Mouse (Mus musculus) brown adipose tissue, adult 24 weeks (tissue): ENCODE data around the gene Zfp609. TPM values are rescaled to one million over a fixed set of nuclear protein-coding genes. Genes with fewer than 3 reads are reported as not detected.

Experiments used
- H3K27ac ChIP-seq: fragments of 200-500 bp; replicated peaks from 2 replicates; pipeline ENCODE4 v1.5.1; 2012; ENCODE audit warnings: low read depth, mild to moderate bottlenecking, low read length
- H3K4me1 ChIP-seq: fragments of 200-500 bp; 2 replicates; pipeline ENCODE4 v1.6.1; 2012; ENCODE audit warnings: low read length, mixed read lengths; ENCODE audit not compliant: control insufficient read depth, insufficient read depth, insufficient read length
- H3K4me3 ChIP-seq: fragments of 200-500 bp; 2 replicates; pipeline ENCODE4 v1.5.1; 2012; ENCODE audit warnings: low read depth, mild to moderate bottlenecking, low read length, moderate library complexity; ENCODE audit not compliant: insufficient read depth
- polyA plus RNA-seq: library from polyadenylated mRNA; stranded (reverse); fragments of >200 nt; gene quantifications from 2 replicates; pipeline ENCODE4 v1.2.4, GENCODE M21; 2012; ENCODE audit not compliant: missing spikeins, insufficient read depth, insufficient read length

Gene Zfp609
- polyA plus RNA-seq, 1 experiment: 12.2 TPM

DNA sequence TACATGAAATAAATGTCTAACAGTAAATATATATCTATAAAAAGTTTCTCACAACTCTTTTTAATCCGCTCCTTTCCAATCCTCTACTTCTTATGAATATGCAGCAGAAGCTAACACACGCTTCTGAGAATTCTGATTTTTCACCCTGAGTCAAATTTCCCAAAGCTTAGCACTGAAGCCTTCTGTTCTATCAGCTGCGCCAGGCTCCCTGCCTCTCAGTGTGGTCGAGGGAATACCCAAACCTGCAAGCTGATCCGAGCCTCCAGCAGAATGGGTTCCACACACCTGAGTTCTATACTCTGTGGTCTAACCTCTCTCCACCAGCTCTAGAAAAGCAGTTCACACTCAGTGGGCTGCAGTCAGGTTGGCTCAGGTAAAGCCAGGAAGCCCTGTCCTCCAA is 68.1 kb downstream of the Zfp609 start:
- H3K27ac ChIP-seq: no peak overlapping the region
- no peak overlapping the region for H3K4me3 ChIP-seq
- peaks cover 4% of the 10 kb centered on the region; the same call in 1 of the 2 replicates for H3K4me1 ChIP-seq

DNA sequence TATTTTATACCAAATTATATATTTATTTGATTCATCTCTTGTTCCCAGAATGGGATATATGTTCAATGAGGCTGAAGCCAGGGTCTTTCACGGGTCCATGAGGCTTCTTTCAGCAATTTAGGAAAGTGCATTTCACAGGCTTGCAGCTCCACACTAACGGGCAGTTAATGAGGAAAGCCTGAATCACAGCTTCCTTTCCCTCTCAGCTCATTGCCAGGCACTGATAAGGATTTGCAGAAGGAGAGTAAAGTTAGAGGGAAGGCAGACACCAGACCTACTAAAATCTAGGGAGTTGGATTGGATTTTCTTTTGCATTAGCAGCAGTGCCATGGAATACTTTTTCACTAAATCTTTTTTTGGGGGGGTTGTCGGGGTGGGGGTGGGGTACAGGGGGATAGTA is 69.5 kb downstream of the Zfp609 start:
- H3K4me3 ChIP-seq: no peak overlapping the region
- H3K4me1 ChIP-seq: peaks cover 4% of the 10 kb centered on the region; the same call in 1 of the 2 replicates
- no peak overlapping the region for H3K27ac ChIP-seq

DNA sequence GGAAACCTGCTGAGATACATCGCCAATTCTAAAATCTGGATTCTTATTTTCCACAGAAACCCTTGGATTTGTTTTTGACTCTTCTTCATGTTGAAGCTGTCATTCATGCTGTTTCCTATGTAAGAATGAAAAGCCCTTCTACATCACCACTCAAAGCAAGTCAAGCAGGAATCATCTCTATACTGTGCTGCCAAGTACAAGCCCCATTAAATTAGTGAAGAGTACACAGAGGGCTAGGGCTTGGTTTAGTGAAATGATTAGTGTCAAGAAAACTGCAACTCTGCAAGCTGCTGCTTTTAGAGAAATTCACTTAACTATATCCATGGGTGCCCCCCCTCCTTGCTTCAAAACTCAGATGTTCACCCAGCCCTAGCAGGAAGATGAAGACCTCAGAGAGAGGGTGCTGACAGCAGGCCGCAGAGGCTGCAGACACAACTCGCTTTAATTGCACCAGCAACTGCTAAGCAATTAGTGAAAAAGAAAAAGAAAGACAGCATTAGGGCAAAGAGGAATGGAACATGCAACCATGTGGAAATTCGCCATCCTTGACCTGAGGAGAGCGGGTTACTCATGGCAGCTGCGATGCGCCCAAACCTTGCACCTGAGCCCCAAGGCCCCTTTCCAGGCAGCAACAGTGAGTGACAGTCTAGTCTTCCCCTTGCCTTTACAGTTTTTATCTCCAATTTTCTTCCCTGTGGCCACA is 71.5 kb downstream of the Zfp609 start:
- no peak overlapping the region for H3K27ac ChIP-seq
- peaks cover 4% of the 10 kb centered on the region; the same call in 1 of the 2 replicates for H3K4me1 ChIP-seq
- no peak overlapping the region for H3K4me3 ChIP-seq

DNA sequence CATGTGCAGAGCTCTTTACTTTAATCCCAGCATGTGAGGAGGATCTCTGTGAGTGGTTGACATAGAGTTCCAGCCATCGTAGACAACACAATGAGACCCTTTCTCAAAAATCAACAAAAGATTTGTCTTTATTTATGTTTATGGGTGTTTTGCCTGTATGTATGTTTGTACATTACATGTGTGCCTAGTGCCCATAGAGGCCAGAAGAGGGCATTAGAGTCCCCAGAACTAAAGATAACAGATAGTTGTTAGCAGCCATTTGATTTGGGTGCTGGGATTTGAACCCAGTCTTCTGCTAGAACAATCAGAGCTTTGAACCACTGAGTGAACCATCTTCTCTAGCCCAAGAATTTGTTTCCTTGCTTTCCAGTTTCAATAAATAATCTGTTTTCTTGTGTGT is 72.2 kb downstream of the Zfp609 start:
- Histone ChIP-seq H3K4me1 (peaks cover 4% of the 10 kb centered on the region; the same call in 1 of the 2 replicates), H3K4me3 (no peak overlapping the region), H3K27ac (no peak overlapping the region)

DNA sequence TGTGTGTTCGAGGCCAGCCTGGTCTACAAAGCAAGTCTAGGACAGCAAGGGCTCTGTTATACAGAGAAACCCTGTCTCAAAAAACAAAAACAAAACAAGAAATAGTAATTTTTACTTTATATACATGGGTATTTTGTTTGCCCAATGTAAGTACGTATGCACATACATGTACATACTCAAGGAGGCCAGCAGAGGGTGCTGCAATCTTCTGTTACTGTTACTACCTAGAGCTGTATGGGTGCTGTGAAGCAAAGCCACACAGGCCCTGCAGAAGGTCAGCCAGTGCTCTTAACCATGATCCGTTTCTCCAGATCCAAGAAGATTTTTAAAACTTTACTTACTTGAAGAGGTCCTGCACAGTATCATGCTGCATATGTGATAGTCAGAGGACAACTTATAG is 74.7 kb downstream of the Zfp609 start:
- H3K27ac ChIP-seq: no peak overlapping the region
- H3K4me3 ChIP-seq: no peak overlapping the region
- H3K4me1 ChIP-seq: peaks cover 4% of the 10 kb centered on the region; the same call in 1 of the 2 replicates

DNA sequence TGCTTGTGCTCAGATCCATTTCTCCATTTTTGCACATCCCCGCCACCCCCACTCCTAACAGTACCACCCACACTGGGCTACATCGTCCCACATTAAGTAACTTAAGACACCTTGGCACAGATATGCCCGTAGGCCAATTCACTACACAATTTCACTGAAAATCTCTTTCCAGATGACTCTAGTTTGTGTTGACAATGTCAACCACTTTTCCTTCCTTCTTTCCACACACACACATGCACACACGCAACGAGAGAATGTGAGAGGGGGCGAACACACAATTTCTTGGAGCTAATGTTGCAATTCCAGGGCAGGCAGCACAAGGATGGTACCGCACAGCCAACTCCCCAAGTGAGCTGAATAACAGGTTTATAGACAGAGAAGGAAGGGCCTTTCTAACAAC is 75.5 kb downstream of the Zfp609 start:
- Histone ChIP-seq H3K4me1 (peaks cover 4% of the 10 kb centered on the region; the same call in 1 of the 2 replicates), H3K4me3 (no peak overlapping the region)

DNA sequence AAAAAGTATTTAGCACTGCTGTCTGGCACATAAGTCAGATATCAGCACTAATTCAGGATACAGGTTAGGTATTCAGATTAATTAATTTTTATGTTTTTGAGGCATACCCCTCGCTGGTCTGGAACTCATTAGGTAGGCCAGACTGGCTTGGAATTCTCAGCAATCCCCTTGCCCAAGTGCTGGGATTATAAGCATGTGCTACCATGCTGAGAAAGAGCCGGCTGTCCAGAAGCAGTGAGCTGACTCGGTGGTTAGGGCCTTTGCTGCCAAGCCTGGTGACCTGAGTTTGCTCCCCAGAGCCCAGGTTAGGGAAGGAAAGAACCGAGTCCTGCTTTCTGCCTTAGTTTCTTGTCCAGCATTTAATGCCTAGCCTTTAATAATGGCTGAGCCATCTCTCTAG is 79.3 kb downstream of the Zfp609 start:
- Histone ChIP-seq H3K4me3 (no peak overlapping the region), H3K27ac (no peak overlapping the region), H3K4me1 (no peaks in the 10 kb centered on the region)

More for the DNA sequence above, 75.5 kb downstream of the Zfp609 start:
- no peak overlapping the region for H3K27ac ChIP-seq

DNA sequence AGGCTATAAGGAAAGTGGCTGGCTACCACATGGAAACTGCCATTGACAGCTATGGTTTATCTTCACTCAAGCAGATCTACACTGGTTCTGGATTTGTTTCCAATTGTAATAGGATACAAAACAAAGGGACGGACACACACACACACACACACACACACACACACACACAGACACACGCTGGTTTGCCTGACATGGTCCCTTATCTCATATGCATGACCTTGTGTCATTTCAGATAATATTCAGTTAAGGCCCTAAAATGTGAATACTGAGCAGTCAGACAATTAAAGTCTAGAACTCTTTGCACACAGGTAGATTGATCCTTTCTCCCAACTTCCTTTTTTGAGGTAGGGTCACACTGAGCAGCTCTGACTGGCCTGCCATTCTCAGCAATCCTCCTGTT is 80.9 kb downstream of the Zfp609 start:
- Histone ChIP-seq H3K27ac (no peak overlapping the region), H3K4me3 (no peak overlapping the region), H3K4me1 (no peaks in the 10 kb centered on the region)

DNA sequence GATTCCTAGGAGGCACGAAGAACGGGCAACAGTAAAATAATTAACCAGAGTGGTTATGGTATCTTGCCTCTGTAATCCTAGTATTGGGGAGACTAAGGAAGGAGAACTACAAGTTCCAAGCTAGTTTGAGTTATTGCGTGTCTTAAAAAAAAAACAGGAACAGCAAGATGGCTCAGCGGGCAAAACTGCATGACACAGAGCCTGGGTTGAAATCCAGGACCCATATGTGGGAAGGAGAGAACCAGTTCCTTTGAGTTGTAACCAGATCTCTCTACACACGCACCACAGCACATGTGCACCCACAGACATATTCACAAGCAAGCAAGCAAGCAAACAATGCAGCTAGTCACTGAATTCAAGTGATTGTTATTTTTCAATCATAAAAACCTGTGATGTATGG is 81.9 kb downstream of the Zfp609 start:
- Histone ChIP-seq H3K4me3 (no peak overlapping the region), H3K4me1 (no peaks in the 10 kb centered on the region), H3K27ac (no peak overlapping the region)

DNA sequence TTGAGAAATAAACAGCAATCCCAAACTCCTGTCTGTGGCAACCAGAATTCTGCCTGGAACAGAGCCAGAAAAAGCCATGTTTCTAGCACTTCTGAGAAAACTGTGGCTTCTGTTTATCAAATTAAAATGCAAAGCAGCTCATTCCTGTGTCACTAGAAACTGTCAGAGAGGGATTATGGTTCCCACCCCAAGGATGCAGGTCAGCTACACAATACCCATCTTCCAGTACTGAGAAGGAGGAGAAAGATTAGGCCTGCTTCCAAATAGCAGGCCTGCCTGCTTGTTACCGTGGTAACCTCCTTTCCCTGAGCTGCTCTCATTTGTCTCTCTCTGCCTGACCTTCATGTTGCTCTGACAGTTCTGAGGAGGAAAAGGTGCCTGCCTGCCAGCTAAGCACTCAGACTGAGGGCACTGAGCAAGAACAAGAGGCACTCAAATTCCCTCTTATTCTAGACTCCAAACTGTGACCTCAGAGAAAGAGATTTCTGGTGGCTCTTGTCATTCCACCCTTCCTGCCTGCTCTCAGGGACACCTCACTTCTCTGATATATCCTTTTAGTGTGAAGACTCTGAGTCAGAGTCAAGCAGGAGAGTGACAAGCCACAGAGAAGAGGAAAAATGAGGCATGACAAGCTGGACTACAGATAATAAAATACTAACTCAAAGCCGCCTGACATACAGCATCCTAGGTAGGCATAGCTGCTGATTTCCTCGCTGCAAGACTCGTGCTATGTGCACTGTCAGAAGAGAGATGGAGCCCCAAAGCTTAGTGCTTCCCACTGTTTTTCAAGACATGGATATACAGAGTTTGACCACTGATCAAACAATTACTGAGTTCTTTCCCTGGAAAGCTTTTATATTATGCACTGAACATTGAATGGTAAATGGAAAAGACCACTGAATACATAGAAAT is 82.9 kb downstream of the Zfp609 start:
- H3K27ac ChIP-seq: peak overlapping the region; percentile 54; the same call in 1 of the 2 replicates
- no peak overlapping the region for H3K4me3 ChIP-seq
- H3K4me1 ChIP-seq: no peaks in the 10 kb centered on the region

DNA sequence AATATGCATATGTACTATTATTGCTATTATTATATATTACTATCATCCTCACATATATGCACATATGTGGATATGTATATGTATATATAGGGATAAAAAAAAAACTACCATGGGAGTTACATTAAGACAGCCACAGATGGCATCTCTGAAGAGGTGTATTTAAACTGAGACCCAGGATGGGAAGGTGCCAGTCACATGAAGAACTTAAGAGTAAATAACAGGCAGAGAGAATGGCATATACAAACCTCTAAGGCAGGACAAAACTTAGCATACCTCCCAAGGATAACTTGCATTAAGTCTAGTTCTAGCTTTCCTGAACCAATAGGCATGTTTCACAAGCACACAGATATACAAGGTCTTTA is 83.6 kb downstream of the Zfp609 start:
- no peaks in the 10 kb centered on the region for H3K4me1 ChIP-seq
- H3K27ac ChIP-seq: no peak overlapping the region
- H3K4me3 ChIP-seq: no peak overlapping the region

DNA sequence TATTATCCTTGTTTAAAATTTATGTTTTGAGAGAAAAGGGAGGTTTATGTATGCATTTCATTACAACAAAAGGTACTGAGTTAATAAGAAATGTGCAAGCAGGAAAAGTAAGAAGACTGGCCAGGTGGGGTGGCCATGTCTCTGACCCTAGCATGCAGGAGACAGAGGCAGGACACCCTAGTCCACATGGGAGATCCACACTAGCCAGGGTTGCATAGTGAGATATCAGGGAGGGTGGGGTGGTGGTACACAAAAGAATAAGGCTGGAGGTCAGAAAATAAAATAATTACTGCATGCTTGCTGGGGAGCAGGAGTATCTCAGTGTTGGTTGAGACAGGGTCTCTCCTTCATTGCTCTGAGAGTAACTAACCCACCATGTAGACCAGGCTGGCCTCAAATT is 84.0 kb downstream of the Zfp609 start:
- H3K4me3 ChIP-seq: no peak overlapping the region
- no peaks in the 10 kb centered on the region for H3K4me1 ChIP-seq
- no peak overlapping the region for H3K27ac ChIP-seq

DNA sequence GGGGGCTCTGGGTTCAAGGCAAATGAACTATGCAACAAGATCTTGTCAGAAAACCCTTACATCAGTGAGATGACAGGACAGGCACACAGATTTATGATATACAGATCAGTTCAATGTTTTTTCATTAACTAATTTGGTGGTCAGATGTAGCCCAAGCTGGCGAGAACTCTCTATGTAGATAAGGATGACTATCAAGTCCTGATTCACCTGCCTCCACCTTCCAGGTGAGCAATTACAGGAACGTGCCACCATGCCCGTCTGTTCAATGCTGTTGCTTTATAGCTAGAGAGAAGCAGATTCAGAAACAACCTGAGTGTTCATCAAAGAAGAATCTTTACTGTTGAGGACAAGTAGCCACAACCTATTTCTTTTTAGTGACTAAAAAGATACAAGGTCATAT is 84.6 kb downstream of the Zfp609 start:
- H3K4me1 ChIP-seq: no peaks in the 10 kb centered on the region

DNA sequence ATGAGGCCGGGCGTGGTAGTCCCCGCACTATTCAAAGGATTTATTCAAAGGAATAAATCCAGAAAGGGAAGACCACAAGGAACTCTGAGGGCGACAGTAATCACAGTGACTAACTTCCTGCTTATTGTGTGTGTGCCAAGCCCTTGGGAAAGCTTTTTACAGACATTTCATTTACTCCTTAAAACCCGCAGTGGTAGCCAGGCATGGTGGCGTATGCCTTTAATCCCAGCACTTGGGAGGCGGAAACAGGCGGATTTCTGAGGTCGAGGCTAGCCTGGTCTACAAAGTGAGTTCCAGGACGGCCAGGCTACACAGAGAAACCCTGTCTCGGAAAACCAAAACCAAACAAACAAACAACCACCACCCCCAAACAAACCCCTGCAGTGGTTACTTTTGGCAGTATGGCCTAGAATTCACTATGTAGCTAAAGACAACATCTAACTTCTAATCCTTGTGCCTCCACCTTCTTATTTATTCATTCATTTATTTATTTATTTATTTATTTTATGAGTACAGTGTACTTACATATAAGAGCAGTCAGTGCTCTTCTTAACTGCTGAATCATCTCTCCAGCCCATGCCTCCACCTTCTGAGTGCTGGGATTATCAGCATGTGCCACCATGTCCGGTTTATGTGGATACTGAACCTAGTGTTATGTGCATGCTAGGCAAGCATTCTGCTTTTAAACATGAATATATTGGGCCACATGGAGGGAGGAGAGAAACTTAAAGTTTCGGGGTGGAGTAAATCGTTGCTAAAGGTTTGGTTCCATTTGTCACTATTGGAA is 86.1 kb downstream of the Zfp609 start:
- Histone ChIP-seq H3K4me3 (no peak overlapping the region), H3K4me1 (no peaks in the 10 kb centered on the region), H3K27ac (no peak overlapping the region)

More for the DNA sequence above, 84.6 kb downstream of the Zfp609 start:
- Histone ChIP-seq H3K4me3 (no peak overlapping the region), H3K27ac (no peak overlapping the region)

DNA sequence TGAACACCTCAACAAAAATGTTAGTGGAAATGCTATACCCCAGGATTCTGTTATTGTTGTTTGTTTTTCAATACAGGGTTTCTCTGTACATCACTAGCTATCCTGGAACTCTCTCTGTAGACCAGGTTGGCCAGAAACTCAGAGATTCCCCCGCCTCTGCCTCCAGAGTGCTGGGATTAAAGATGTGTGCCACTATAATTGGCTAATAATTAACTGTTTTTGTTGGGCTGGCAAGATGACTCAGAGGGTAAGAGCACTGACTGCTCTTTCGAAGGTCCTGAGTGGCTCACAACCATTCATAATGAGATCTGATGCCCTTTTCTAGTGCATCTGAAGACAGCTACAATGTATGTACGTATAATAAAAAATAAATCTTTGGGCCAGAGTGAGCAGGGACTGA is 92.4 kb downstream of the Zfp609 start:
- H3K4me3 ChIP-seq: no peak overlapping the region
- H3K27ac ChIP-seq: no peak overlapping the region
- H3K4me1 ChIP-seq: no peaks in the 10 kb centered on the region
